Mouse (Mus musculus): Measurements from ENCODE around the gene 1110065P20Rik. TPM values are rescaled to one million over a fixed set of nuclear protein-coding genes. Genes with fewer than 3 reads are reported as not detected.

Gene 1110065P20Rik
- polyA plus RNA-seq, 1 experiment from 2014 or later = 64.1 TPM

- no peaks in the 10 kb centered on the region for H3K9me3 ChIP-seq (ENCODE audit: control insufficient read depth, low read length)
- no peak overlapping the region for H3K27ac ChIP-seq (replicated peaks)
- 74% methylated on average over 6 of the region's 6 CpGs for WGBS
- peak overlapping the region; percentile 87 for H3K4me2 ChIP-seq (replicated peaks; ENCODE audit: low read depth)
- no peaks in the 10 kb centered on the region for H3K27me3 ChIP-seq (ENCODE audit: control insufficient read depth, insufficient read depth, low read length)
- no peak for ATAC-seq (ENCODE audit: low FRiP score, low TSS enrichment)
- TF ChIP-seq EP300 (optimal IDR thresholded peaks at IDR 0.05) (no peak), CTCF (IDR thresholded peaks at IDR 0.05; ENCODE audit: low read depth) (no peak)
- H3K4me3 ChIP-seq (ENCODE audit: low read depth, low read length) = peak overlapping the region; percentile 88; the same call in 1 of the 2 replicates
- DNase-seq (ENCODE audit: low spot score) = no peak
- H3K9ac ChIP-seq (ENCODE audit: low read length) = 0 out of 2 replicates have a peak overlapping the region, but pooled peaks have one; percentile 27
- no peaks in the 10 kb centered on the region for H3K4me1 ChIP-seq (replicated peaks; ENCODE audit: control insufficient read depth, insufficient read depth)
- H3K36me3 ChIP-seq (ENCODE audit: control insufficient read depth, insufficient read depth, low read length) = peaks cover 9% of the 10 kb centered on the region; the same call in 1 of the 2 replicates
Measured at GRCm38 (mm10) chr4:124803406-124803805, 47.6 kb downstream of the 1110065P20Rik start.

GRCm38 (mm10) chr4:124802309-124803260 is 48.4 kb downstream of the 1110065P20Rik start:
- ATAC-seq (ENCODE audit: low FRiP score, low TSS enrichment) (peak; percentile 99), DNase-seq (ENCODE audit: low spot score) (peak; percentile 98)
- H3K27me3 ChIP-seq (ENCODE audit: control insufficient read depth, insufficient read depth, low read length) = no peaks in the 10 kb centered on the region
- H3K4me2 ChIP-seq (replicated peaks; ENCODE audit: low read depth) = peak overlapping the region; percentile 87
- peak overlapping the region; percentile 89 for H3K9ac ChIP-seq (ENCODE audit: low read length)
- WGBS = under 1% methylated on average over 52 of the region's 53 CpGs
- H3K27ac ChIP-seq (replicated peaks) = peak overlapping the region; percentile 96
- H3K9me3 ChIP-seq (ENCODE audit: control insufficient read depth, low read length) = no peaks in the 10 kb centered on the region
- TF ChIP-seq EP300 (optimal IDR thresholded peaks at IDR 0.05) (no peak), CTCF (IDR thresholded peaks at IDR 0.05; ENCODE audit: low read depth) (no peak)
- H3K4me3 ChIP-seq (ENCODE audit: low read depth, low read length) = peak overlapping the region; percentile 88
- H3K36me3 ChIP-seq (ENCODE audit: control insufficient read depth, insufficient read depth, low read length) = peaks cover 11% of the 10 kb centered on the region; the same call in 1 of the 2 replicates
- H3K4me1 ChIP-seq (replicated peaks; ENCODE audit: control insufficient read depth, insufficient read depth) = no peaks in the 10 kb centered on the region

- no peaks in the 10 kb centered on the region for H3K9me3 ChIP-seq (ENCODE audit: control insufficient read depth, low read length)
- WGBS = 3% methylated on average over 21 of the region's 21 CpGs
Measured at GRCm38 (mm10) chr4:124801552-124802308, 49.3 kb downstream of the 1110065P20Rik start, which contains the start of gene Mtf1. Gene Mtf1, plus strand, starts transcription at chr4:124802104.

More at GRCm38 (mm10) chr4:124801552-124802308, 49.3 kb downstream of the 1110065P20Rik start, which contains the start of gene Mtf1:
- Histone ChIP-seq H3K27me3 (ENCODE audit: control insufficient read depth, insufficient read depth, low read length) (no peaks in the 10 kb centered on the region), H3K36me3 (ENCODE audit: control insufficient read depth, insufficient read depth, low read length) (peaks cover 11% of the 10 kb centered on the region; the same call in 1 of the 2 replicates), H3K27ac (replicated peaks) (peak within 1 kb of the TSS; percentile 96), H3K4me2 (replicated peaks; ENCODE audit: low read depth) (peak within 1 kb of the TSS; percentile 87), H3K4me1 (replicated peaks; ENCODE audit: control insufficient read depth, insufficient read depth) (no peaks in the 10 kb centered on the region), H3K9ac (ENCODE audit: low read length) (peak within 1 kb of the TSS; percentile 89), H3K4me3 (ENCODE audit: low read depth, low read length) (peak within 1 kb of the TSS; percentile 88)
- peak; percentile 88 for DNase-seq (ENCODE audit: low spot score)
- ATAC-seq (ENCODE audit: low FRiP score, low TSS enrichment) = peak; percentile 81
- TF ChIP-seq CTCF (IDR thresholded peaks at IDR 0.05; ENCODE audit: low read depth) (peak; percentile 88), EP300 (optimal IDR thresholded peaks at IDR 0.05) (no peak)

Other genes starting within 250 kb of the 1110065P20Rik start
- not detected in 2 replicates for gene 3100002H09Rik, start 240.4 kb downstream of the 1110065P20Rik start, polyA plus RNA-seq (2015; fragmentation: Nextera tagmentation; extraction: Ambion mirVana)
- gene Pou3f1, start 194.4 kb downstream of the 1110065P20Rik start, polyA plus RNA-seq (2015; fragmentation: Nextera tagmentation; extraction: Ambion mirVana) = 0.13 TPM in 2 replicates
- gene Utp11, start 157.6 kb downstream of the 1110065P20Rik start, polyA plus RNA-seq (2015; fragmentation: Nextera tagmentation; extraction: Ambion mirVana) = 105 TPM in 2 replicates
- gene Fhl3, start 150.5 kb downstream of the 1110065P20Rik start, polyA plus RNA-seq (2015; fragmentation: Nextera tagmentation; extraction: Ambion mirVana) = 7.4 and 9.0 TPM in 2 replicates
- gene Sf3a3, start 136.4 kb downstream of the 1110065P20Rik start, polyA plus RNA-seq (2015; fragmentation: Nextera tagmentation; extraction: Ambion mirVana) = 58.7 and 63.5 TPM in 2 replicates
- 23.5 and 24.8 TPM in 2 replicates for gene Inpp5b, start 109.3 kb downstream of the 1110065P20Rik start, polyA plus RNA-seq (2015; fragmentation: Nextera tagmentation; extraction: Ambion mirVana)
- gene Mtf1, start 49.1 kb downstream of the 1110065P20Rik start, polyA plus RNA-seq (2015; fragmentation: Nextera tagmentation; extraction: Ambion mirVana) = 10.6 and 11.6 TPM in 2 replicates
- 31.2 and 32.3 TPM in 2 replicates for gene Yrdc, start 517 bp downstream of the 1110065P20Rik start, polyA plus RNA-seq (2015; fragmentation: Nextera tagmentation; extraction: Ambion mirVana)
- gene Maneal, start 11.0 kb upstream of the 1110065P20Rik start, polyA plus RNA-seq (2015; fragmentation: Nextera tagmentation; extraction: Ambion mirVana) = 0.19 and 0.21 TPM in 2 replicates
- 0.17 TPM in 1 of 2 replicates, not detected in the other for gene Epha10, start 29.7 kb upstream of the 1110065P20Rik start, polyA plus RNA-seq (2015; fragmentation: Nextera tagmentation; extraction: Ambion mirVana)
- gene 9930104L06Rik, start 85.9 kb upstream of the 1110065P20Rik start, polyA plus RNA-seq (2015; fragmentation: Nextera tagmentation; extraction: Ambion mirVana) = 6.1 and 6.9 TPM in 2 replicates
- gene Cdca8, start 88.1 kb upstream of the 1110065P20Rik start, polyA plus RNA-seq (2015; fragmentation: Nextera tagmentation; extraction: Ambion mirVana) = 26.9 and 34.9 TPM in 2 replicates
- 6.3 and 6.9 TPM in 2 replicates for gene Rspo1, start 135.2 kb upstream of the 1110065P20Rik start, polyA plus RNA-seq (2015; fragmentation: Nextera tagmentation; extraction: Ambion mirVana)
- 36.1 and 37.3 TPM in 2 replicates for gene Gnl2, start 165.4 kb upstream of the 1110065P20Rik start, polyA plus RNA-seq (2015; fragmentation: Nextera tagmentation; extraction: Ambion mirVana)
- gene Dnali1, start 214.5 kb upstream of the 1110065P20Rik start, polyA plus RNA-seq (2015; fragmentation: Nextera tagmentation; extraction: Ambion mirVana) = 0.05 and 0.06 TPM in 2 replicates
- gene Snip1, start 215.5 kb upstream of the 1110065P20Rik start, polyA plus RNA-seq (2015; fragmentation: Nextera tagmentation; extraction: Ambion mirVana) = 13.0 and 13.6 TPM in 2 replicates
- 28.3 and 28.4 TPM in 2 replicates for gene Meaf6, start 233.9 kb upstream of the 1110065P20Rik start, polyA plus RNA-seq (2015; fragmentation: Nextera tagmentation; extraction: Ambion mirVana)

All from stomach, postnatal 0 days (tissue).